Mouse (Mus musculus) thymus, adult 2 months (tissue): ENCODE measurements around the gene Odf3l2. TPM values are rescaled to one million over a fixed set of nuclear protein-coding genes. Genes with fewer than 3 reads are reported as not detected.
A peak's percentile ranks its signal among the peaks of the same experiment; 100 is the strongest.

Source experiments
- DNase-seq: peaks from one replicate; pipeline ENCODE4 v3.0.0; 2021
- H3K27ac ChIP-seq: fragments of 200-500 bp; 2 replicates; pipeline ENCODE4 v1.5.1; 2012; ENCODE audit warnings: low read length, control low read depth; ENCODE audit not compliant: control insufficient read depth, insufficient read depth
- H3K27me3 ChIP-seq: fragments of 200-500 bp; 2 replicates; pipeline ENCODE4 v1.6.1; 2012; ENCODE audit warnings: mild to moderate bottlenecking, low read length, moderate library complexity, mixed read lengths; ENCODE audit not compliant: control insufficient read depth, insufficient read depth
- H3K36me3 ChIP-seq: fragments of 200-500 bp; 2 replicates; pipeline ENCODE4 v1.6.1; 2012; ENCODE audit warnings: mild to moderate bottlenecking, low read length, moderate library complexity; ENCODE audit not compliant: control insufficient read depth, insufficient read depth
- H3K4me1 ChIP-seq: fragments of 200-500 bp; replicated peaks from 2 replicates; pipeline ENCODE4 v1.6.1; 2012; ENCODE audit warnings: low read length; ENCODE audit not compliant: control insufficient read depth, insufficient read depth
- H3K4me3 ChIP-seq: fragments of 200-500 bp; 2 replicates; pipeline ENCODE4 v1.5.1; 2012; ENCODE audit warnings: mild to moderate bottlenecking, low read length, control low read depth, moderate library complexity; ENCODE audit not compliant: control insufficient read depth, insufficient read depth
- CTCF ChIP-seq: fragments of 200-500 bp; IDR thresholded peaks from 2 replicates; pipeline ENCODE4 v1.5.1; 2012; ENCODE audit warnings: mild to moderate bottlenecking, control low read depth, low read length, moderate library complexity, borderline replicate concordance; ENCODE audit not compliant: control insufficient read depth, poor library complexity, insufficient read depth; ENCODE audit errors: extremely low read depth
- POLR2A ChIP-seq: fragments of 200-500 bp; IDR thresholded peaks from 2 replicates; pipeline ENCODE4 v1.6.1; 2012; ENCODE audit warnings: mild to moderate bottlenecking, low read length, control low read depth, moderate library complexity; ENCODE audit not compliant: control insufficient read depth, poor library complexity, insufficient read depth; ENCODE audit errors: extremely low read depth
- WGBS: fragments of 180-500 bp; shearing (Covaris S2); methylation state at CpG from one replicate; pipeline ENCODE4 v1.1.7; 2018; 5-methylcytosine and 5-hydroxymethylcytosine counted together
- polyA plus RNA-seq: library from polyadenylated mRNA; depleted of rRNA; stranded (reverse); fragments of >200 nt; gene quantifications from 2 replicates; pipeline ENCODE4 v1.2.3, GENCODE M21; 2012

Gene Odf3l2
- polyA plus RNA-seq, 1 experiment, result 0.18 TPM

DNA sequence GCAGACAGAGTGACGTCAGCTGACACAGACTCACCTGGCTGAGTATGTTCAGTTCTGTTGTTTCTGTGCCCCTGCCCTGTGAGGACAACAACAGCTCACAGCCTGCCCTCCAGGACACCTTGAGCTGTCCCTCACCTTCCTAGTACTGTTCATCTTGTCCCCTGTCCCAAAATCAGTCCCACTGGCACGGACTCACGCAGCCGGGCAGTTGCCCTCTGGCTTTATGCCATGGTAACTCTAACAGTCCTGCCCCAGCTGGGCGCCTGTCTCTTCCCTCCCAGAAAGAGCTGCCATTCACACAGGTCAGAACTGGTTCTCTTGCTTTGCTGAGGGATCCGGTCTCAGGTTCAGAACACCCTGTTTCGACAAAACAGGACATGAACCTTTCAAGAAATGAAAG, 7.3 kb upstream of the Odf3l2 start:
- H3K27ac ChIP-seq, result no peak overlapping the region
- H3K36me3 ChIP-seq, result no peaks in the 10 kb centered on the region
- H3K4me3 ChIP-seq, result no peak overlapping the region
- no peaks in the 10 kb centered on the region for H3K27me3 ChIP-seq
- 79% methylated on average over 7 of the region's 7 CpGs for WGBS
- TF ChIP-seq CTCF (no peak), POLR2A (no peak)
- no peaks in the 10 kb centered on the region for H3K4me1 ChIP-seq
- no peak for DNase-seq

DNA sequence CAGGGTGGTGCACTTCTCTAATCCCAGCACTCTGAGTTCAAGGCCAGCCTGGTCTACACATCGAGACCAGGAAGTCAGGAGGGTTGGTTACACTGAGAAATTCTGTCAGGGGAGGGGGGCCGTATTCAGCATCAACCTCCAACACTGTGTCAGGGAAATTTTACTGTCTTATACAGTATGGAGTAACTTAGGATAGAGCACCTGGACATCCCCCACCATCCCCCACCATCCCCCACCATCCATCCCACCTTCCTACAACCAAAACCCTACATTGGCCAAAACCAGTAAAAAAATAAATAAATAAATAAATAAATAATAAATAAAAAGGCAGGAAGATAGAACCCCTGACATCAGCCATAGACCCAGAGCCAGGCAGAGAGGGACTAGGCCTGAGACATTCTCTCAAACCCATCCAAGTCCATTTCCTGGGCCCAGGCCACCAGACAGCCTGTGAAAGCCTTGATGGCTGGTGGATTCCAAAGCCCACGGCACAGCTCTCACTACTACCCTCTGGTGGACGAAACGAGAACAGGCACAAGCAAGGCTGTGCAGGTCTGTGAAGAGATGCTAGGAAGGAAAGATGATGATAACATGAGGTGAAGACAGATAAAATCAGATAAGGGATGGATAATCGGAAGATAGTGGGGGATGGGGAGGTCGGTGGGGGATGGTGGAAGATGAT, 3.7 kb upstream of the Odf3l2 start:
- Histone ChIP-seq H3K27me3 (no peaks in the 10 kb centered on the region), H3K4me3 (no peak overlapping the region), H3K4me1 (no peaks in the 10 kb centered on the region), H3K27ac (no peak overlapping the region), H3K36me3 (no peaks in the 10 kb centered on the region)
- 27% methylated on average over 7 of the region's 7 CpGs for WGBS
- peak; percentile 67 for DNase-seq
- TF ChIP-seq CTCF (peak; percentile 84), POLR2A (no peak)

DNA sequence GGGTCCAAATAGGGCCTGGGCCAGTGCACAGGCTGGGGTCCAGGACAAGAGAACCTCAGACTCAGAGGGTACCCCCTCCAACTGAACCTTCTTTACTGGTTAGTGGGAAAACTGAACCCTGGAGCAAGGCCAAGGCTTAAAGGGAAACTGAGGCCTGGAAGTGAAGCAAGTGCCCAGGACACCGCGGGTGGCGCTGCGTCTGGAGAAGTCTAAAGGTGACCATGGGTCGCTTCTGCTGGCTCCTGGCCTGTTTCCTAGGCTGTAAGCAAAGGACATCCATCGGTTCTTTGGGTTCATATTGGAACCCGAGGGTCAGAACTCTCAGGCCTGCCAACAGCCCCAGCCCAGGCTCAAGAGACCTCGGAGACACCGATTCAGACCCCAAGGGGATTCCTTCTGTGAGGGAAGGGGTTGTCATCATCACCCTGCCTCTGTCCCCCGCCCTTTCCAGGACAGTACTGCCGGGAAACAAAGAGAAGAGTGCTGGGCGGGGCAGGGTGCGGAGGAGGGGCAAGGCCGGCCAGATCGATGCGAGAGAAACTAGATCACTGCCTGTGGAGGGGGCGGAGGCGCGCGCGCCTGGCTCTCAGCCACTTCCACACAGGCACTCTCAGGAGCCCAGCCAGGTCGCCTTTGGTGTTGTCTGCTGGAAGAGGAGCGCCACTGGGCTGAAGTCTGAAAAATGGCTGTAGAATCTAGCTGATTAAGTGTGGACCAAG, 6.9 kb downstream of the Odf3l2 start:
- Histone ChIP-seq H3K4me1 (no peaks in the 10 kb centered on the region), H3K36me3 (no peaks in the 10 kb centered on the region), H3K27ac (no peak overlapping the region), H3K27me3 (no peaks in the 10 kb centered on the region; the same call in 1 of the 2 replicates), H3K4me3 (no peak overlapping the region)
- no peak for DNase-seq
- no peak for TF ChIP-seq CTCF
- no peak for TF ChIP-seq POLR2A
- 21% methylated on average over 23 of the region's 23 CpGs for WGBS

DNA sequence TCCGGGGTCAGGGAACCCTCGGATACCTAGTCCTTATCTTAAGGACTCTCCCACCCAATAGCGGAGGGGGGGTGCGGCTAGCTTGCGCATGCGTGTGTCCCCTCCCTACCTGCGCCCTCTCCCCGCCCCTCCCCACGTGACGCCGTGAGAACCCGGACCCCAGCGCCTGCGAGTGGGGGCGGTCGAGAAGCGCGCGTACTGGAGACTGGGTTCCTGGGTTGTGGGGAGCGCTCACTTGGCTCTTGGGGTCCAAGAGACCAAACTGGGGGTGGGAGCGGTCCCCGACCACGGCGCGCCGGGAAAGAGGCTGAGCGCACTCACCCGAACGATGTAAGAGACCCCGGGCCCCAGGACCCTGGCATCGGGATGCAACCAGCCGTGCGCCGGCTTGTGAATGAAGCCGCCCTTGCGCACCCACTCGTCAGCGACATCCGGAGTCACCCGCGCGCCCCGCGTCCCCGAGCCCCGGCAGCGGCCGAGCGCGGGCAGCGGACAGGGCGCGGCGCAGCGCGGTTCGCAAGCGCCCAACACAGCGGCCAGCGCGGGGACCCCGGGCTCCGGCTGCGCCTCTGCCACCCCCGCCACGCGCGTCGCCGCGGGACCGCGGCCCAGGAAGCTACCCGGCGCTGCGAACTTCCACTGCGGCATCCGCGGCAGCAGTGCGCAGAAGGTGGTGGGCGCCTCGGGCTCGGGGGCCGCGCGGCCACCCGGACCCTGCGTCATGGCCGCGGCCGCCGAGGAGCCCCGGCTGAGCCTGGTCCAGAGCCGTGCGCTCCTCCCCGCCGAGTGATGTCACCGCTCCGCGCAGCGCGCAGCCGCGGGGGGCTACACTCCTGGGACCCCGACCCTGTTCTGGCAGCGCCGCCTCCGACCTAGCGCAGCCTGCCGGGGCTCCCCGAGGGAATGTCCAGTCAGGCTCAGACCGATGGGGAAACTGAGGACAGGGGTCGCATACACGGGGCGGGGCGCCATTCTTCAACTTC, 8.1 kb downstream of the Odf3l2 start, which contains the start of gene Shc2:
Gene Shc2 (minus strand): TSS at position 791 of the 983 bp plus-strand sequence.
- no peaks in the 10 kb centered on the region for H3K4me1 ChIP-seq
- no peak for DNase-seq
- H3K27ac ChIP-seq, result no peak within 1 kb of the TSS
- no peak within 1 kb of the TSS for H3K4me3 ChIP-seq
- TF ChIP-seq CTCF (no peak), POLR2A (no peak)
- WGBS, result 3% methylated on average over 116 of the region's 116 CpGs
- H3K36me3 ChIP-seq, result no peaks in the 10 kb centered on the region
- H3K27me3 ChIP-seq, result no peaks in the 10 kb centered on the region; the same call in 1 of the 2 replicates

DNA sequence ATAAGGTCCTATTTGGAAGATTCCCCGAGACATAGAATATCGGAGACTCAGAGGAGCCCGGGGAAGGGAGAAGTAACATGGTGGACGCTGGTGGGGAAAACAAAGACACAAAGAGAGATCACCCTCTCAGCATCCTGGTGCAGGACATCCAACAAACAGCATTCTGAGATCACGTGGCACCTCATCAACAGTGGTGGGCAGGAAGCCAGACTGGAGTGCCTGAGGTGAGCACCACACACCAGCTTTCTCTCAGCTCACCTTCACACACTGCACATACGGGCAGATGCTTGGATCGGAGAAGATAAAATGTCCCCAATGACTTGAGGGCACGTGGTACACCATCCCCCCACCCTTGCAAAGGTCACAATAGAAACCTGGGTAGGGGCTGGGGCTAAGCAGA, 9.3 kb downstream of the Odf3l2 start:
- TF ChIP-seq CTCF (no peak), POLR2A (no peak)
- no peak for DNase-seq
- Histone ChIP-seq H3K27me3 (no peaks in the 10 kb centered on the region; the same call in 1 of the 2 replicates), H3K27ac (no peak overlapping the region), H3K36me3 (no peaks in the 10 kb centered on the region), H3K4me1 (no peaks in the 10 kb centered on the region), H3K4me3 (no peak overlapping the region)
- 90% methylated on average over 8 of the region's 8 CpGs for WGBS

DNA sequence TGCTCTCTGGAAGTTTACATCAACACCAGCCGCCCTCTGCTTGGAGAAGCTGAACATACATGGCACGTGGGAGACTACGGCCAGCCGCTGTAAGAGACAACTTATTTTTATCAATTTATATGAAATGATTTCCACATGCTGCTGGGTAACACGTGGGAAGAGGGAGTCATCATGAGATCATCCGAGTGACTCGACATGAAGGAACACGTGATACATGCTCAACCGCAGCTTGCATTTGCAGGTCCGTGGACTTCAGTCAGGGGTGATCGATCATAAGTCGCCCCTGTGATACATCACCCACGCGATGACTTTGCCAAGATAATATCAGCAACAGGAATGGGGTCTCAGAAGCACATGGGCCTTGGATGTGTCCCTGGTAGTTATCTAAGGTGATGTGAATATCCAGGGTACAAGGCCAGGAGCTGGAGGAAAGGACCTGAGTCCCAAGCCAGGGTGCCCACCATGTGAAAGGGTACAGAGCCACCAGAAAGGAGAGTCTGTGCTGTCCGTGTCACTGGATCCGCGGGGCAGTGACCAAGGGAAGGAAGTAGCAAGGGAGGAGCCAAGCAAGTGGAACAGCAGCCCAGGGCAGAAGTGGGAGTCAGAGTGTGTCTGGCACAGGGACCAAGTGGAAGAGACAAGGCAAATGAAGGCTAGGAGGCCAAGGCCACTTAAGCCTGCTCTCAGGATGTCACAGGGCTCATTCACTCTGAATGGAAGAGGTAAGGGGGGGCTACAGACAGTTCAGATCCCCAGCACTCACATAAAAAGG, 12.3 kb downstream of the Odf3l2 start:
- Histone ChIP-seq H3K36me3 (no peaks in the 10 kb centered on the region), H3K27me3 (no peaks in the 10 kb centered on the region; the same call in 1 of the 2 replicates), H3K27ac (no peak overlapping the region), H3K4me1 (no peaks in the 10 kb centered on the region), H3K4me3 (no peak overlapping the region)
- 72% methylated on average over 17 of the region's 17 CpGs for WGBS
- TF ChIP-seq POLR2A (no peak), CTCF (no peak)
- DNase-seq, result no peak
